Mouse (Mus musculus) cerebellum, adult 9-11 months (tissue): Measurements from ENCODE around the gene Eif2b3.

Experiments used
- DNase-seq: peaks from one replicate; pipeline ENCODE4 v3.0.0; 2022

The Eif2b3 gene

GRCm38 (mm10) chr4:117124518-117125347, 105.5 kb downstream of the Eif2b3 start:
- DNase-seq = peak; percentile 35

GRCm38 (mm10) chr4:117125348-117125909, 106.2 kb downstream of the Eif2b3 start, which contains the start of gene Btbd19:
TSS of gene Btbd19 (minus strand) at chr4:117125725.
- DNase-seq = no peak

- DNase-seq = no peak
Observed at GRCm38 (mm10) chr4:117125910-117126674, 106.9 kb downstream of the Eif2b3 start.

GRCm38 (mm10) chr4:117126675-117127290, 107.6 kb downstream of the Eif2b3 start, which contains the start of gene Tctex1d4:
TSS of gene Tctex1d4 (plus strand) at chr4:117126794.
- DNase-seq = no peak

- no peak for DNase-seq
Observed at GRCm38 (mm10) chr4:117127991-117128686, 108.9 kb downstream of the Eif2b3 start.

- no peak for DNase-seq
Observed at GRCm38 (mm10) chr4:117130790-117131189, 111.6 kb downstream of the Eif2b3 start.

GRCm38 (mm10) chr4:117131198-117131597, 112.0 kb downstream of the Eif2b3 start:
- DNase-seq = no peak

GRCm38 (mm10) chr4:117131890-117132793, 112.9 kb downstream of the Eif2b3 start:
- peak; percentile 63 for DNase-seq

- DNase-seq = peak; percentile 52
Observed at GRCm38 (mm10) chr4:117132794-117133143, 113.6 kb downstream of the Eif2b3 start.

- DNase-seq = no peak
Observed at GRCm38 (mm10) chr4:117133366-117133796, 114.2 kb downstream of the Eif2b3 start.

- peak; percentile 98 for DNase-seq
Observed at GRCm38 (mm10) chr4:117133817-117134600, 114.8 kb downstream of the Eif2b3 start, which contains the start of gene Plk3. TSS of gene Plk3 (minus strand) at chr4:117133963.

GRCm38 (mm10) chr4:117134601-117134995, 115.4 kb downstream of the Eif2b3 start:
- DNase-seq = peak; percentile 57

GRCm38 (mm10) chr4:117136034-117136433, 116.8 kb downstream of the Eif2b3 start:
- no peak for DNase-seq
